Mouse (Mus musculus) heart, embryonic 16.5 days (tissue): ENCODE measurements around the gene Shank3. TPM values are rescaled to one million over a fixed set of nuclear protein-coding genes. Genes with fewer than 3 reads are reported as not detected.

ENCODE experiments used
- polyA plus RNA-seq: library from polyadenylated mRNA; unstranded; fragments of >200 nt; fragmentation: Nextera tagmentation; extraction: Ambion mirVana; gene quantifications from 2 replicates; pipeline ENCODE4 v1.2.1, GENCODE M21; 2015

Shank3 gene
- polyA plus RNA-seq, 1 experiment from 2014 or later: 1.6 TPM

Other genes with a start within 250 kb of the Shank3 start
- 43.0 and 43.6 TPM in 2 replicates for gene Sbf1, start 184.3 kb upstream of the Shank3 start, polyA plus RNA-seq
- 0.19 and 0.42 TPM in 2 replicates for gene Adm2, start 176.9 kb upstream of the Shank3 start, polyA plus RNA-seq
- gene Miox, start 165.2 kb upstream of the Shank3 start, polyA plus RNA-seq: not detected in 2 replicates
- 54.5 and 56.5 TPM in 2 replicates for gene Lmf2, start 144.0 kb upstream of the Shank3 start, polyA plus RNA-seq
- gene Ncaph2, start 143.9 kb upstream of the Shank3 start, polyA plus RNA-seq: 101 and 108 TPM in 2 replicates
- 10.0 and 11.9 TPM in 2 replicates for gene Sco2, start 125.8 kb upstream of the Shank3 start, polyA plus RNA-seq
- 0.92 and 0.97 TPM in 2 replicates for gene Tymp, start 122.6 kb upstream of the Shank3 start, polyA plus RNA-seq
- gene Odf3b, start 120.3 kb upstream of the Shank3 start, polyA plus RNA-seq: 1.8 and 1.9 TPM in 2 replicates
- not detected in 2 replicates for gene Klhdc7b, start 114.7 kb upstream of the Shank3 start, polyA plus RNA-seq
- gene Syce3, start 89.1 kb upstream of the Shank3 start, polyA plus RNA-seq: not detected in 2 replicates
- gene Cpt1b, start 73.8 kb upstream of the Shank3 start, polyA plus RNA-seq: 241 and 243 TPM in 2 replicates
- gene C730034F03Rik, start 70.0 kb upstream of the Shank3 start, polyA plus RNA-seq: 3.8 and 4.1 TPM in 2 replicates
- 0.19 and 0.35 TPM in 2 replicates for gene Gm44502, start 69.9 kb upstream of the Shank3 start, polyA plus RNA-seq
- 80.5 and 84.9 TPM in 2 replicates for gene Chkb, start 69.7 kb upstream of the Shank3 start, polyA plus RNA-seq
- 0.11 and 0.29 TPM in 2 replicates for gene Mapk8ip2, start 45.7 kb upstream of the Shank3 start, polyA plus RNA-seq
- 15.9 and 17.3 TPM in 2 replicates for gene Arsa, start 22.2 kb upstream of the Shank3 start, polyA plus RNA-seq
- gene Acr, start 68.7 kb downstream of the Shank3 start, polyA plus RNA-seq: 0.16 and 0.22 TPM in 2 replicates
- 20.0 and 21.8 TPM in 2 replicates for gene Rabl2, start 92.3 kb downstream of the Shank3 start, polyA plus RNA-seq